Mouse (Mus musculus): ENCODE results near the gene Cmip. TPM values are rescaled to one million over a fixed set of nuclear protein-coding genes. Genes with fewer than 3 reads are reported as not detected.
A peak's percentile ranks its signal among the peaks of the same experiment; 100 is the strongest.

The Cmip gene
- polyA plus RNA-seq, 1 experiment = 23.6 TPM

DNA sequence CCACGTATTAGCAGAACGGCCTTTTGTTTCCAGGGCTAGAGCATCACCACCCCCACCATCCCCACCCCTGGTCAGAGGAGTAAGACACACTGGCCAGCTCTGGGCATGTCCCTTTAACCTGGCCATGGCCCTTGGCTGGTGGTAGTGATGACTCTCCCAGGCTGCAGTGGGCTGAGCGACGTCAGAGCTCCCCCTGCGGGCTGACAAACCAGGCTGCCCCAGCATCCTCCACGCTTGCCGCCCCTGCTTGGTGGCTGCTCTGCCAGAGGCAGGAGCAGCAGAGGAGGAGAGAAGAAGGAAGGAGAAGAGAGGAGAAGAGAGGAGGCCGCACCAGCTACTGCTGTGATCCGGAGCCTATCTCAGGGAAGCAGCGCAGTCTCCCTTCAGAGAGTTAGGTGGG lies 122.3 kb downstream of the Cmip start:
- Histone ChIP-seq H3K79me2 (ENCODE audit: control insufficient read depth, insufficient read depth) (no peaks in the 10 kb centered on the region), H3K36me3 (ENCODE audit: control insufficient read depth, insufficient read depth) (peaks cover 3% of the 10 kb centered on the region), H3ac (ENCODE audit: control insufficient read depth, insufficient read length) (no peak overlapping the region), H3K27me3 (ENCODE audit: control insufficient read depth, insufficient read depth, insufficient read length) (no peaks in the 10 kb centered on the region), H3K4me3 (no peak overlapping the region), H3K4me2 (ENCODE audit: low read depth) (peak overlapping the region; percentile 45)
- TF ChIP-seq TCF3 (IDR thresholded peaks at IDR 0.05; ENCODE audit: insufficient read length, low read depth) (no peak), TCF12 (IDR thresholded peaks at IDR 0.05; ENCODE audit: insufficient read depth, poor library complexity, severe bottlenecking) (no peak), REST (IDR thresholded peaks at IDR 0.05; ENCODE audit: insufficient read depth, insufficient read length) (no peak), MYOD1 (IDR thresholded peaks at IDR 0.05; ENCODE audit: control insufficient read depth in 1 of 3, insufficient read length in 2 of 3, low read depth in 2 of 3) (no peak), USF1 (IDR thresholded peaks at IDR 0.05; ENCODE audit: low read depth) (no peak), MAX (IDR thresholded peaks at IDR 0.05; ENCODE audit: low read depth) (no peak), POLR2AphosphoS2 (IDR thresholded peaks at IDR 0.05; ENCODE audit: insufficient read length, low read depth) (no peak), MYOG (IDR thresholded peaks at IDR 0.05; ENCODE audit: control insufficient read depth in 1 of 3, insufficient read depth in 1 of 3, insufficient read length in 2 of 3, low read depth in 2 of 3) (no peak), E2F4 (IDR thresholded peaks at IDR 0.05; ENCODE audit: insufficient read depth) (no peak), POLR2A (IDR thresholded peaks at IDR 0.05; ENCODE audit: insufficient read length, low read depth) (no peak), CEBPB (IDR thresholded peaks at IDR 0.05; ENCODE audit: insufficient read depth, poor library complexity, severe bottlenecking) (no peak), SRF (IDR thresholded peaks at IDR 0.05; ENCODE audit: control insufficient read depth, insufficient read length, low read depth) (no peak)

DNA sequence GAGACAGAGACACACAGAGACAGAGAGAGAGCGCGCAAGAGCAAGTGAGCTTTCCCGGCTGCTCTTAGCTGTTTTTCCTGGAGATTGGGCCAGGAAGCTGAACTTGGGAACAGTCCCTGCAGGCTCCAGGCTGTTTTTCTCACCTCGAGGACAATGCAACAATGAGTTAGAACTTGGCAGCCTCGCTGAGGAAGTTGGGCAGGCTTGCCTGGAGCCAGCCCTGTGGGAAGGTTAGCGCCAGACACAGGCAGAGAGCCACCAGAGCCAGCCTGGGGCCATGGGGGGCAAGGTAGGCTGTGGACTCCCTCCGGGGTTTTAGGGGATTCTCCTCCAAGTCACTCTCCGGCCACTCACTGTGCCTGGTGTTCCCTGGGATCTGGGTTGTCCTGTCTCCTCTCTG lies 123.9 kb downstream of the Cmip start:
- peaks cover 3% of the 10 kb centered on the region for H3K36me3 ChIP-seq (ENCODE audit: control insufficient read depth, insufficient read depth)
- H3K27me3 ChIP-seq (ENCODE audit: control insufficient read depth, insufficient read depth, insufficient read length) = no peaks in the 10 kb centered on the region
- H3K4me3 ChIP-seq = no peak overlapping the region
- H3K4me2 ChIP-seq (ENCODE audit: low read depth) = no peak overlapping the region
- no peaks in the 10 kb centered on the region for H3K79me2 ChIP-seq (ENCODE audit: control insufficient read depth, insufficient read depth)
- TF ChIP-seq MAX (IDR thresholded peaks at IDR 0.05; ENCODE audit: low read depth) (no peak), SRF (IDR thresholded peaks at IDR 0.05; ENCODE audit: control insufficient read depth, insufficient read length, low read depth) (no peak), CEBPB (IDR thresholded peaks at IDR 0.05; ENCODE audit: insufficient read depth, poor library complexity, severe bottlenecking) (no peak), POLR2AphosphoS2 (IDR thresholded peaks at IDR 0.05; ENCODE audit: insufficient read length, low read depth) (no peak), TCF12 (IDR thresholded peaks at IDR 0.05; ENCODE audit: insufficient read depth, poor library complexity, severe bottlenecking) (no peak), TCF3 (IDR thresholded peaks at IDR 0.05; ENCODE audit: insufficient read length, low read depth) (no peak), REST (IDR thresholded peaks at IDR 0.05; ENCODE audit: insufficient read depth, insufficient read length) (no peak), MYOG (IDR thresholded peaks at IDR 0.05; ENCODE audit: control insufficient read depth in 1 of 3, insufficient read depth in 1 of 3, insufficient read length in 2 of 3, low read depth in 2 of 3) (no peak), USF1 (IDR thresholded peaks at IDR 0.05; ENCODE audit: low read depth) (no peak), E2F4 (IDR thresholded peaks at IDR 0.05; ENCODE audit: insufficient read depth) (no peak), POLR2A (IDR thresholded peaks at IDR 0.05; ENCODE audit: insufficient read length, low read depth) (no peak), MYOD1 (IDR thresholded peaks at IDR 0.05; ENCODE audit: control insufficient read depth in 1 of 3, insufficient read length in 2 of 3, low read depth in 2 of 3) (no peak)
- no peak overlapping the region for H3ac ChIP-seq (ENCODE audit: control insufficient read depth, insufficient read length)

GRCm38 (mm10) chr8:117386142-117386541 lies 129.3 kb downstream of the Cmip start:
- no peak overlapping the region for H3K4me3 ChIP-seq
- no peak overlapping the region for H3K4me2 ChIP-seq (ENCODE audit: low read depth)
- H3K79me2 ChIP-seq (ENCODE audit: control insufficient read depth, insufficient read depth) = no peaks in the 10 kb centered on the region
- H3K36me3 ChIP-seq (ENCODE audit: control insufficient read depth, insufficient read depth) = no peaks in the 10 kb centered on the region
- no peak overlapping the region for H3ac ChIP-seq (ENCODE audit: control insufficient read depth, insufficient read length)
- TF ChIP-seq MYOD1 (IDR thresholded peaks at IDR 0.05; ENCODE audit: control insufficient read depth in 1 of 3, insufficient read length in 2 of 3, low read depth in 2 of 3) (no peak), MYOG (IDR thresholded peaks at IDR 0.05; ENCODE audit: control insufficient read depth in 1 of 3, insufficient read depth in 1 of 3, insufficient read length in 2 of 3, low read depth in 2 of 3) (no peak), USF1 (IDR thresholded peaks at IDR 0.05; ENCODE audit: low read depth) (no peak)
- H3K27me3 ChIP-seq (ENCODE audit: control insufficient read depth, insufficient read depth, insufficient read length) = no peaks in the 10 kb centered on the region

DNA sequence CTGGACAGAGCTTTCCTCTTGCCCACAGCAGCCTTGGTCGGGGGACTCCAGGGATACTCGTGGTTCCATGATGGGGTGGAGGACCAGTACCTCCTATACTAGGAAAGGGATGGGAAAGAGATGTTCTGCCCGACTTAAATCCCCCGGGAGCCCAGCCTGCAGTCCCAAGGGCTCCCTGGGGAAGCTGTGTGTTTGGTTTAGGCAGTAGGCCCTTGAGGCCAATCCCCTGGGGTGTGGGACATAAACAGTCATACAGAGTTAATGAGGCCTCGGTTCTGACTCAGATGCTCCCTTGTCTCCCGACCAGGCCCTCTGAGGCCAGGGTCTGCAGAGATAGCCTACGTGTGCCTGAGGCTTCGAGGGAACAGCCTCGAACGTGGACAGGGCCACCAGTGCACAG lies 130.8 kb downstream of the Cmip start:
- H3K36me3 ChIP-seq (ENCODE audit: control insufficient read depth, insufficient read depth) = no peaks in the 10 kb centered on the region
- no peak overlapping the region for H3ac ChIP-seq (ENCODE audit: control insufficient read depth, insufficient read length)
- H3K79me2 ChIP-seq (ENCODE audit: control insufficient read depth, insufficient read depth) = no peaks in the 10 kb centered on the region
- no peaks in the 10 kb centered on the region for H3K27me3 ChIP-seq (ENCODE audit: control insufficient read depth, insufficient read depth, insufficient read length)
- H3K4me3 ChIP-seq = no peak overlapping the region
- TF ChIP-seq POLR2AphosphoS2 (IDR thresholded peaks at IDR 0.05; ENCODE audit: insufficient read length, low read depth) = no peak
- TF ChIP-seq E2F4 (IDR thresholded peaks at IDR 0.05; ENCODE audit: insufficient read depth) = no peak
- H3K4me2 ChIP-seq (ENCODE audit: low read depth) = no peak overlapping the region

GRCm38 (mm10) chr8:117388370-117388769 lies 131.5 kb downstream of the Cmip start:
- H3ac ChIP-seq (ENCODE audit: control insufficient read depth, insufficient read length) = no peak overlapping the region
- H3K4me2 ChIP-seq (ENCODE audit: low read depth) = no peak overlapping the region
- peaks cover 3% of the 10 kb centered on the region for H3K79me2 ChIP-seq (ENCODE audit: control insufficient read depth, insufficient read depth)
- TF ChIP-seq MYOD1 (IDR thresholded peaks at IDR 0.05; ENCODE audit: control insufficient read depth in 1 of 3, insufficient read length in 2 of 3, low read depth in 2 of 3) (no peak), POLR2A (IDR thresholded peaks at IDR 0.05; ENCODE audit: insufficient read length, low read depth) (no peak), MYOG (IDR thresholded peaks at IDR 0.05; ENCODE audit: control insufficient read depth in 1 of 3, insufficient read depth in 1 of 3, insufficient read length in 2 of 3, low read depth in 2 of 3) (no peak), USF1 (IDR thresholded peaks at IDR 0.05; ENCODE audit: low read depth) (no peak), MAX (IDR thresholded peaks at IDR 0.05; ENCODE audit: low read depth) (no peak), CEBPB (IDR thresholded peaks at IDR 0.05; ENCODE audit: insufficient read depth, poor library complexity, severe bottlenecking) (no peak), E2F4 (IDR thresholded peaks at IDR 0.05; ENCODE audit: insufficient read depth) (no peak), TCF12 (IDR thresholded peaks at IDR 0.05; ENCODE audit: insufficient read depth, poor library complexity, severe bottlenecking) (no peak), TCF3 (IDR thresholded peaks at IDR 0.05; ENCODE audit: insufficient read length, low read depth) (no peak), REST (IDR thresholded peaks at IDR 0.05; ENCODE audit: insufficient read depth, insufficient read length) (no peak), POLR2AphosphoS2 (IDR thresholded peaks at IDR 0.05; ENCODE audit: insufficient read length, low read depth) (no peak), SRF (IDR thresholded peaks at IDR 0.05; ENCODE audit: control insufficient read depth, insufficient read length, low read depth) (no peak)
- no peaks in the 10 kb centered on the region for H3K36me3 ChIP-seq (ENCODE audit: control insufficient read depth, insufficient read depth)
- no peak overlapping the region for H3K4me3 ChIP-seq
- H3K27me3 ChIP-seq (ENCODE audit: control insufficient read depth, insufficient read depth, insufficient read length) = no peaks in the 10 kb centered on the region
